Mouse (Mus musculus) adrenal gland, adult 2 months (tissue): ENCODE measurements around the gene Glp1r. TPM values are rescaled to one million over a fixed set of nuclear protein-coding genes. Genes with fewer than 3 reads are reported as not detected.
A peak's percentile ranks its signal among the peaks of the same experiment; 100 is the strongest.

ENCODE experiments used
- DNase-seq: peaks from one replicate; pipeline ENCODE4 v3.0.0; 2021
- polyA plus RNA-seq: library from polyadenylated mRNA; depleted of rRNA; stranded (reverse); fragments of >200 nt; gene quantifications from 2 replicates; pipeline ENCODE4 v1.2.3, GENCODE M21; 2012
- total RNA-seq, 2 experiments: library from RNA; stranded (reverse); gene quantifications; 2 replicates each; pipeline ENCODE4 v1.2.3; 2021

Glp1r gene
- total and polyA plus RNA-seq, 3 experiments, result 0.03 to 0.07 (median 0.06) TPM

GRCm38 (mm10) chr17:30912536-30912935 lies 10.9 kb downstream of the Glp1r start:
- DNase-seq, result no peak

GRCm38 (mm10) chr17:30914264-30914663 lies 12.6 kb downstream of the Glp1r start:
- DNase-seq, result no peak

- no peak for DNase-seq
Observed at GRCm38 (mm10) chr17:30923566-30923965, 21.9 kb downstream of the Glp1r start.

- no peak for DNase-seq
Observed at GRCm38 (mm10) chr17:30930827-30931226, 29.2 kb downstream of the Glp1r start.

GRCm38 (mm10) chr17:30932836-30933235 lies 31.2 kb downstream of the Glp1r start:
- DNase-seq, result no peak

- DNase-seq, result no peak
Observed at GRCm38 (mm10) chr17:30935301-30935700, 33.7 kb downstream of the Glp1r start.

GRCm38 (mm10) chr17:30938554-30938953 lies 36.9 kb downstream of the Glp1r start:
- DNase-seq, result no peak

GRCm38 (mm10) chr17:30948382-30948781 lies 46.8 kb downstream of the Glp1r start:
- DNase-seq, result peak; percentile 8

GRCm38 (mm10) chr17:30950780-30951179 lies 49.2 kb downstream of the Glp1r start:
- DNase-seq, result peak; percentile 43

GRCm38 (mm10) chr17:30951600-30951999 lies 50.0 kb downstream of the Glp1r start:
- no peak for DNase-seq

GRCm38 (mm10) chr17:30954340-30954739 lies 52.7 kb downstream of the Glp1r start, which contains the start of gene Umodl1:
Gene Umodl1, plus strand, starts transcription at chr17:30954640.
- no peak for DNase-seq

GRCm38 (mm10) chr17:30961936-30962592 lies 60.4 kb downstream of the Glp1r start:
- no peak for DNase-seq

GRCm38 (mm10) chr17:30962880-30963279 lies 61.3 kb downstream of the Glp1r start:
- no peak for DNase-seq

GRCm38 (mm10) chr17:30969983-30970382 lies 68.4 kb downstream of the Glp1r start:
- no peak for DNase-seq

- no peak for DNase-seq
Observed at GRCm38 (mm10) chr17:30971877-30972276, 70.3 kb downstream of the Glp1r start.

- no peak for DNase-seq
Observed at GRCm38 (mm10) chr17:30973332-30973731, 71.7 kb downstream of the Glp1r start.

GRCm38 (mm10) chr17:30977290-30977689 lies 75.7 kb downstream of the Glp1r start:
- peak; percentile 9 for DNase-seq

- no peak for DNase-seq
Observed at GRCm38 (mm10) chr17:30978556-30978955, 76.9 kb downstream of the Glp1r start.

GRCm38 (mm10) chr17:30983521-30983920 lies 81.9 kb downstream of the Glp1r start:
- peak; percentile 50 for DNase-seq

- DNase-seq, result peak; percentile 10
Observed at GRCm38 (mm10) chr17:30990254-30990653, 88.6 kb downstream of the Glp1r start.
